Mouse (Mus musculus) CH12.LX (cell line): ENCODE measurements at regions not wholly inside any gene's neighbourhood (a gene's known extent, or its start where the extent isn't known, plus 50 kb on each side); places are given as distances from the start of the nearest gene placed in this dataset.

Experiments
- CTCF ChIP-seq, 2 experiments: IDR thresholded peaks in 1 of 2; conservative IDR thresholded peaks in 1 of 2; 2 replicates each; pipeline ENCODE4 v1.5.1; 2011 to 2012; ENCODE audit warnings: low read depth in 2 of 2, low read length in 2 of 2, improper control_type of control experiment in 1 of 2, inconsistent platforms in 1 of 2, mild to moderate bottlenecking in 1 of 2, moderate library complexity in 1 of 2
- E2F4 ChIP-seq: IDR thresholded peaks from 2 replicates; pipeline ENCODE4 v1.6.1; 2011; ENCODE audit warnings: low read depth, low read length, improper control_type of control experiment; ENCODE audit not compliant: insufficient replicate concordance
- ELF1 ChIP-seq: IDR thresholded peaks from 2 replicates; pipeline ENCODE4 v1.6.1; 2014; ENCODE audit warnings: low read depth, mild to moderate bottlenecking, inconsistent platforms, low read length, improper control_type of control experiment
- EP300 ChIP-seq: IDR thresholded peaks from 2 replicates; pipeline ENCODE4 v1.6.1; 2011; ENCODE audit warnings: low read length, improper control_type of control experiment
- MAFK ChIP-seq: IDR thresholded peaks from 2 replicates; pipeline ENCODE4 v1.6.1; 2011; ENCODE audit warnings: low read length, improper control_type of control experiment; ENCODE audit not compliant: insufficient replicate concordance
- MXI1 ChIP-seq: IDR thresholded peaks from 2 replicates; pipeline ENCODE4 v1.6.1; 2011; ENCODE audit warnings: mild to moderate bottlenecking, low read depth, low read length, improper control_type of control experiment
- NELFE ChIP-seq: IDR thresholded peaks from 2 replicates; pipeline ENCODE4 v1.6.1; 2011; ENCODE audit warnings: low read depth, low read length, improper control_type of control experiment
- PAX5 ChIP-seq: IDR thresholded peaks from 2 replicates; pipeline ENCODE4 v1.6.1; 2012; ENCODE audit warnings: low read length, inconsistent platforms, mixed read lengths
- POLR2A ChIP-seq: IDR thresholded peaks from 2 replicates; pipeline ENCODE4 v1.6.1; 2011; ENCODE audit warnings: low read depth, mild to moderate bottlenecking, improper control_type of control experiment, low read length
- TBP ChIP-seq: conservative IDR thresholded peaks from 2 replicates; pipeline ENCODE4 v1.6.1; 2011; ENCODE audit warnings: low read depth, low read length, improper control_type of control experiment
- TCF12 ChIP-seq: IDR thresholded peaks from 2 replicates; pipeline ENCODE4 v1.6.1; 2014; ENCODE audit warnings: low read depth, mild to moderate bottlenecking, inconsistent platforms, low read length, improper control_type of control experiment
- ZC3H11A ChIP-seq: IDR thresholded peaks from 2 replicates; pipeline ENCODE4 v1.6.1; 2012; ENCODE audit warnings: low read depth, mild to moderate bottlenecking, inconsistent platforms, low read length, improper control_type of control experiment
- ZMIZ1 ChIP-seq: IDR thresholded peaks from 2 replicates; pipeline ENCODE4 v1.6.1; 2012; ENCODE audit warnings: low read depth, mild to moderate bottlenecking, inconsistent platforms, low read length, improper control_type of control experiment

- TF ChIP-seq TCF12 (no peak), CTCF (conservative IDR thresholded peaks at IDR 0.05 in 1 of 2, IDR thresholded peaks at IDR 0.05 in 1 of 2; ENCODE audit: low read depth in 2 of 2, low read length in 2 of 2) (no peak), TBP (no peak), E2F4 (no peak), PAX5 (no peak), MAFK (no peak), ZC3H11A (no peak), POLR2A (no peak), ELF1 (no peak), ZMIZ1 (no peak), EP300 (no peak), MXI1 (no peak), NELFE (no peak)
These were observed 91.8 kb upstream of the Dnajc19 start for GRCm38 (mm10) chr3:34172899-34173298.
